Mouse (Mus musculus) embryo, embryonic 10.5 days (tissue): Measurements from ENCODE around the gene Acin1.
"Not testable (repeated sequence)": the region's sequence is repeated elsewhere in the genome, so short reads cannot be mapped to it uniquely, and the experiment has no call there.

Experiments
- DNase-seq: peaks from one replicate; pipeline ENCODE4 v3.0.0-alpha.2; 2015; ENCODE audit warnings: low spot score

The Acin1 gene

DNA sequence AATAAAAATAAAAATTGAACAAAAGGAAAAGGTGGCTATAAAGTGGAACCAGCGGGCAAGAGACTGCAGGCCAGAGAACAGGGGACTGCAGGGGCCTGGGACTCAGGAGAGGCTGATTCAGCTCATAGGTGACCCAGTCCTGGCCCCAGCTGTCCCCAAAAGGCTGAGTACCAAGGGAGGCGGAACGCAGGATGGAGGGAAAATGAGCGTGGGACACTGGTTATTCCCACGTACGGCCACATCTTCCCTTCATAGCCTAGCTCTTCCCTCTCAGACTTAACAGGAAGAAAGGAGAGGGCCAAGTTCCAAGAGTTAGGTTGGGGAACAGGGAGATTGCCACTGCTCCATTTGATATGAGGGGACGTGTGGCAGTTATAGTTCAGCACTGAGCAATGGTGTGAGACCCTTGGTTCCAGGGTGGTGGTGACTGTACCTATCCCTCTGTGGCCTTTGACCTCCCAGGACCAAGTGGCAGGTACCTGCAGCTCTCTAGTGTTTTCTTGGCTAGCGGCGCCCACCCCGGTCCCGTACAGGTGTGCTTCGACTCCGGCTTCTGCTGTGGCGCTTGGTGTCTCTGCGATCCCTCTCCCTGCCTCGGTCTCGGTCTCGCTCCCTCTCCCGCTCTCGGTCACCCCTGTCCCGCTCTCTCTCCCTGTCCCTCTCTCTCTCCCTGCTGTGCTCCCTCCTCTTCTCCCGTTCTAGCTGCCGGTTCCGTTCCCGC, 44.3 kb downstream of the Acin1 start:
- DNase-seq: no peak

DNA sequence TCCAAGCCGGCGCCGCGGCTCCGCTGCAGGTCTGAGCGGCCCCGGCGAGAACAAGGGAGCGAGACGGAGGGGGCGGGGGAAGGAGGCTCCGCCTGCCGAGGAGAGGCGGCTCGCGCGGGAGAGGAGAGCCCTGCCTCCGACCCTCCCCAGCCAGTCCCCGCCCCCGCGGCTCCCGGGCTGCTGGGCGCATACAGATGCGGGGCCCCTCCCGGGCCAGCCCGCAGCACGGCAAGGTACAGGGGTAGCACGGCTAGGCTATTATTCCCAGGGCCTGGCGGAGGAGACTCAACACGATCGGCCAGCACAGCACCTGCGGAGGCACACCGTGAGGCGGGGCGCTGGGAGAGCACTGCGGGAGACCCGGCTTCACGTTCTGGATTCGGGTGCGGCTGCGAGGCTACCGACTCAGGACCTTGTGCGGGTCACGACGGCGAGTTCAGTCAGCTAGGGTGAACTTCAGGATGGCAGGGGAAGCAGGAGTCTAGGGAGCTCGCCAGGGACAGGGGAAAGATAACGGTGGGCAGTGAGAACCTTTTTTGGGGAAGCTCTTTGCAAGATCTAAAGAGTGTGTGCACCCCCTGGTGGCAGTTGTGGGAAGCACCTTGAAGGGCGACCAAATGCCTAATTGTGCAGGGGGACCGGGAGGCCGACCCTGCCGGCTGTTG, 45.3 kb downstream of the Acin1 start, which contains the start of gene Cdh24:
Gene Cdh24, minus strand, starts transcription at position 60 of the 665 bp plus-strand sequence.
- peak; percentile 98 for DNase-seq

DNA sequence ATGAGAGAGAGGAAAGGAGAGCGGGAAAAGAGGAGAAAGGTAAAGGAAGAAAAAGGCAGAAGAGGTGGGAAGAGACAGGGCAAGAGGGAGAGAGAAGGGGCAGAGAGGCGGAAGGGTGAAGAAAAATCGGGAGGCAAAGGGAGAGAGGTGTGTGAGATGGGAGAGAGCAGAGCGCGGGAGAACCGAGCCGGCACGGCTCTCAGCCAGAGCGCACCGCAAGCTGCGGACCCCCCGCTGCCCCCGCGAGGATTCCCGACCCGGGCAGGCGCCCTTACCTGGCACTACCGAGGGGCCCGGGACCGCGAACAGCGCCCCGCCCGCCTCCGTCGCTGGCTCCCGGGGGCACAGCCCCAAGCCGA, 45.8 kb downstream of the Acin1 start, which contains the start of gene Gm17606:
Gene Gm17606, plus strand, starts transcription at position 7 of the 359 bp plus-strand sequence.
- DNase-seq: no peak

DNA sequence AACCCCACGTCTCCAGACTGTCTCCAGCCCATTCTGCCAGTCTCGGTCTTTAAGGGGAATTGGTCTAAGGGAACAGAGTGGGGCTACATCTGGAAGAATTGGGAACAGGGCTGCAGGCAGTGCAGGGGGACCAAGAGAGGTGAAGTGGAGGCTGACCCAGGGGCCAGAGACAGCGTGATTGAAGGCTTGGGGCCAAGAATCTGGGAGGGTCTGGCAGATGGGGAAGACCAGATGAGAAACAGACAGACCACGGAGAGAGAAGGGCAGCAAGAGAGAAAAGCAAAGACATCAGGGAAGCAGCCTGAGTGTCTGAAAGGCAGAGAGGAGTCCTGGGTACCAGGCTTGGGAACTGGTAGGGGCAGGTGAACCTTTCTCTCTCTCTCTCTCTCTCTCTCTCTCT, 46.6 kb downstream of the Acin1 start:
- DNase-seq: peak; percentile 30

DNA sequence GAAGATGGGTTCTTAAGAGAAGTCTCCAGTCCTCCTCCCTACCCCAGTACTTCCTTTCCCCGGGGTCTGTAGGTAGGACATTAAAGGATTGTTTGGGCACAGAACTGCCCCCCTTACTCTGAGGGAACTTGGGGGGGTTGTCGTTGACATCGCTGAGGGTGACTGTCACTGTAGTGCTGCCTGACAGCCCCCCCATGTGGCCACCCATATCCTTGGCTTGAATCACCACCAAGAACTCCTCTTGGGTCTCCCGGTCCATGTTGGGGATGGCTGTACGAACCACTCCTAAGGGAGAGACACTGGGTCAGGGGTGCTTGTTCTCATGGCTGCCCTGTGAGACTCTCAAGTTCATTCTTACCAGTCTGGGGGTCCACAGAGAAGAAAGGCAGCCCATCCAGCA, 48.5 kb downstream of the Acin1 start:
- no peak for DNase-seq

DNA sequence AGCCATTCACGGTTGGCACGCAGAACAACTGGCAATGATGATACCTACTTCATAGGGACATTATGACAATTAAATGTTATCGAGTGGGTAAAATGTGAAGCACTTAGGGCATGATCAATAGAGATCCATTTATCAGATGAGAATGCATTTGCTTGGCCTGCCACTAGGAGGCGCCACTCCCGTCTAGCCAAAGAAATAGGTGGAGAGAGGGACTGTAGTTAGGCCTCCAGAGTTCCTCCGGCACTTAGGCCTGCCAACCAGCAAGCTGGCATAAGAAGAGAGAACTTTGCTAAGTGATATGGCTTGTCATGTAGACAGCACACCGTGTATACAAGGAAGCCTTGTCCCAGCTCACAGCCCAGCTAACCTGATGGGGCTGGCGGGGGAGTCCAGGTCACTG, 49.8 kb downstream of the Acin1 start:
- peak; percentile 70 for DNase-seq

DNA sequence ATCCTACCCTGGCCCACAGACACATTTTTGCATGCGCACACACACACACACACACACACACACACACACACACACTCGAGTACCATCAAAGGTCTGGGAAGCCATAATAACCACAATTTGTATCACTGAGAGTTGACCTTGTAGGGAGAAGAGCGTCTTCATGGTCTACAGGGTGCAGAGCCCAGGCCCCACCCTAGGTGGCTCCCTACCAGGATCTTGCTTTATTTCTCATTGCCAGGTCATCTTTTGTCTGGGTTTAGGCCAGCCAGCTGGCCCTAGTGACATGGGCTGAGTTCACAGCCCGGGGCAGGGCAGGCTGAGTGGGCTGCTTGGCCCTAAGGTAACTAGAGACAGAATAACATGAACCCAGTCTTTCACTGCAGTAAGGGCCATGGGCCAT, 52.5 kb downstream of the Acin1 start:
- DNase-seq: peak; percentile 30

DNA sequence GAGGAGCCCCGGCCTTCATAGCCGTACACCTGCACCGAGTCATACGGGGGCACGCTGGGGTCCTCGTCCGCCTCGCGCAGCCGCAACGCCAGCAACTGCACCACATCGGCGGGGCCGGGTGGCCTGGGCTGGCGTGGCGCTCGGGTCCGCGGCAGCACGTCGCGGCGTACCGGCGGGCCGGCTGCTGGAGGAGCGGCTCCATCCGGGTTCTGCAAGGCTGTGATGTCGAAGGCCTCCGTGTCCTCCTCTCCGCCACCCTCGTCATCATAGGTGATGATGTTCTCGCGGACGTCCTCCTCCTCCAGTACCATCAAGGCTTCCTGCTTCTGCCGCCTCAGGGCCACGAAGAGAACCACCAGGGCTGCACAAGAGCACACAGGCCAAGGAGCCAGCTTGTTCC, 54.5 kb downstream of the Acin1 start:
- DNase-seq: no peak

DNA sequence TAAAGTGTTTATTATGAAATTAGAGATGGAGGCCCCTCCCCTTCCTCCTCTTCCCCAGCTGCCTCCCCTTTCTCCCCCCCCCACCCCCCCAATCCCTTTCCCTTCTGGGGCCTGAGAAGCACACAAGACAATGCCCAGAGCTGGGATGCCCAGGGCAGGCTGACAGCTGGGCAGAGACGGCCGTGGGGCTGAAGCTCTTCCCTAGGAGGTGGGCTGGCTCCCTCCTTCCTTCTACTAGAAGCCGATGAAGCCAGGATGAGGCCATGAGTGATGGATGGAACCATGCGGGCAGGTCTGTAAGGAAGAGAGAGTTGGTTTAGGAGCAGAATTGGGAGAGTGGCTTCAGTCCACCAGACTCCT, 55.5 kb downstream of the Acin1 start:
- no peak for DNase-seq

DNA sequence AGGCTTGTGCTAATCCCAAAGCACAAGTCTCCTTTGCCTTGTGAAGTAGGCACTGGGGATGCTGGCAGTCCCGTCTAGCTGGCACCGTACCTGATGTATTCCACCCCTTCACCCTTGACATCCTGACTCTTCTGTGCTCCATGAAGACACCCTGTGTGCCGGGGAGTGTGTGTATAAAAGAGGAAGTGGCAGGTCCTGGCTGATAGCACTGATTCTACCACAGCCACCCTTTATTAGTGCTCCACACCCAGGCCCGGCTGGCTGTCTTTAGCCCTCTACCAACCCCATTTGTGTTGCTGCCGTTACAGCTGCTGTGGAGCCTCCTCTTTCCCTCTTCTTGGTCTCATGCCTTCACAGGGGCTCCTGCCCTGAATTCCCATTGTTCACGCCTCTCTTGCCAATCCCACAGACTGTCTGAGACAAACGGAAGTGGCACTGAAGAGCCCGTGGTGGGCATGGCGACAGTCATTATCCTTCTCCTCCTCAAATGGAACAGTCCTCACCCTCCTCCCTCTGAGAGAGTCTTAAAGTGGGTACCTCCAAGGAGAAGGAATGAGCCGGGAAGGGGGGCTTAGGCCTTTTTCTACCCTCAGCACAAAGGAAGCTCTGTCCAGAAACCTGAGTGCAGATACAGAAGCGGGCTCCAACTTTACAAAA, 56.0 kb downstream of the Acin1 start:
- DNase-seq: no peak

DNA sequence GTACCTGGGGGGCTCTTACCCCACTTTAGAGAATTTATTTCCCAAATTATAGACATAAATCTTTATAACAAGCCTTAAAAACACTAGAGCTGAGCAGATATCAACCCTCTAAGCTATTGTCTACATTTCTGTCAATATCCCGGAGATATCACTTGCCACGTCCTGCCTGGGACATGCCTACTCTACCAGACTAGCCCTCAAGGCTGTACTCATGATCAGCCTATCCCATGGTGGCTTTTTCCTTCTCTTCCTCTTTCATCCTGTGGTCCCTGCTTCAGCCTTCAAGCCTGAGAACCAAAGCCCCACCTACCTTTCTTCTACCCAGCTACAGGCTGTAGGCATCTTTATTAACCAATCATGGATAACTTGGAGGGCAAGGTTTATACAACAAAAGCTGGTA, 56.9 kb downstream of the Acin1 start:
- no peak for DNase-seq

DNA sequence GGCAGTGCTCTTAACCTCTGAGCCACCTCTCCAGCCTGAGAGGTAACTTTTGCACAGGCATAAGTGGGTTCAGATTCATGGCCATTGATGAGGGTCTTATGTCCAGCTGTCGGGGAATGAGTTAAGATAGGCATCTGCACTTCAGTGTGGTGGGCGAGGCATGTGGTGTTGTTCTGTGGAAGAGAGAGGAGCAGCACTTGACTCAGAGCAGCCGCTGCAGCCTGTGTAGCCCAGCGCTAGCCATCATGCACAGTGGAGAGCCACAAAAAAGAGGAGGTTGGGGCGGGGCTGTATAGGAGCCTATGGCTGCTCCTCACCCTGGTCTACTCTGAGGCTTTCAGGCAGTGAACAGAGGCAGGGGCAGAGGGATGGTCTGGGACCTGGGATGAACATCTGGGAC, 58.6 kb downstream of the Acin1 start:
- DNase-seq: no peak

DNA sequence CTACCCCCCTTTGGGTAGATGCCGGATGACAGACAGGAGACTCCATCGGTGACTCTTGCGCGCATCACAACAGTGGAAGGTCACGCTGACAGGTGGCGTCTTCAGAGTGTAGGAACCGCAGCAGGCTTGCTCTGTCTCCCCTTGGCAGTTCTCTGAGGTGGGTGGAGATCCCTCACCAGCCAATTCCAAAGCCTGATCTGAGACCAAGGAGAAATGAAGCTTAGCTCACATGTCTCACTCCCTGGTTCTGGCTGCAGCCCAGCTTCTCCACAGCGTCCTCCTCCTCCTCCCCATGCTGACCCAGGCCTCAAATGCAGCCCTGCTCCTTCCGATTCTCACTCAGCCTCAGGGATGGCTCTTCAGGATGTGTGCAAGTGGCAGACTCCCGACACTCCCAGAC, 61.8 kb downstream of the Acin1 start:
- DNase-seq: no peak

DNA sequence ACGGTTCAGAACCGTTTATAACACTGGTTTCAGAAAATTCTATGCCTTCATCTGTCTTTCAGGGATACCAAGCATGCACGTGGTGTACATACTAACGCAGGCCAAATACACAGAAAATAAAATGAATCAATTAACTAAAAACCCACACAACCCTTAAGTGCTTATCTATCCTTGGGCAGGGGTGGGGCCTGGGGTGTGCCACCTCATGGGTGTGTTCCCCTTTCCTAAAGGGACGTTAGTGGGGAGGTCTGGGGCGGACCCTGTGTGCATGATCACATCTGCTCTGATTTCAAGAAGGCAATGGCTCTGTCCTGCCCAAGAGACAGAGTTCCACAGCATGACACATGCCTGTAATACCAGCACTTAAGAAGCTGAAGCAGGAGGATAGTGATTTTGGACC, 63.4 kb downstream of the Acin1 start:
- DNase-seq: no peak

DNA sequence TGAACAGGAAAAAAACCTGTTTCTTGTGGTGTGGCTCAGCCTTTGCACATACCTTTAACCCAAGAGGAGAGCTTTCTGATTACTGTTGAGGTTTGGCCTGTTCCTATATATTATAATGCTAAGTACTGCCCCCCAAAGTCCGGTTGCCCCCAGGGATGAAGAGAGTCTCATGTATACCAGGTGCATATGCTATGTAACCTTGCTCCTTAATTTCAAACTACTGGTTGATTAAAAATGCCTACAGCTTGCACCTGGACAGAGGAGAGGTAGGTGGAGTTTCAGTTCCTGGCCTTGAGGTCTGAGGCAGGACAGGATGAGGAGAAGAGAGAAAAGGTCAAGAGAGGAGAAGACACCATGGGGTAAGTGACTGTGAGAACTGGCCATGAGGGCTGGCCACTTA, 65.6 kb downstream of the Acin1 start, which contains the start of gene Psmb11:
Gene Psmb11, plus strand, starts transcription at position 301 of the 400 bp plus-strand sequence.
- no peak for DNase-seq

DNA sequence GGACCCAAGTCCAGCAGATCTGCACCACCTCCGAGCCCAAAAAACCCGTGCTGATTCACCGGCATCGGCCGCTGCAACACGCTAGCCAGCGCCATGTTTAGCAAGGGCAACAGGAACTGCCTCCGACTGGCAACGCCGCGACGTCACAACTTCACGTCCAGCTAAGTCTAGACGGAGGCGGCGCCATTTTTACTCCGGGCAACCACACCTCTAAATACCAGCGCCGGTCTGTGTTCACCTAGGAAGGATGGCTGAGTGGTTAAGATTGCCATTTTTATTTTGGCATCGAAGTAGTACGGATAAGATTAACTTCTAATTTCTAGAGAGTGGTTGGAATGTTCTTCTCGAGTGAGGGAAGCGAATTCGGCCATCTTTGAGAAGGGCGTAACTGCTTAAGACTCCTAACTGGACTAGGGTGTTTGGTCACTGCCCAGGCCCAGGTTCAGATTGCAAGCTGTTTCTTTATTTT, 68.8 kb downstream of the Acin1 start, which contains the start of gene Psmb5:
Gene Psmb5, minus strand, starts transcription at position 126 of the 469 bp plus-strand sequence.
- peak; percentile 95 for DNase-seq

DNA sequence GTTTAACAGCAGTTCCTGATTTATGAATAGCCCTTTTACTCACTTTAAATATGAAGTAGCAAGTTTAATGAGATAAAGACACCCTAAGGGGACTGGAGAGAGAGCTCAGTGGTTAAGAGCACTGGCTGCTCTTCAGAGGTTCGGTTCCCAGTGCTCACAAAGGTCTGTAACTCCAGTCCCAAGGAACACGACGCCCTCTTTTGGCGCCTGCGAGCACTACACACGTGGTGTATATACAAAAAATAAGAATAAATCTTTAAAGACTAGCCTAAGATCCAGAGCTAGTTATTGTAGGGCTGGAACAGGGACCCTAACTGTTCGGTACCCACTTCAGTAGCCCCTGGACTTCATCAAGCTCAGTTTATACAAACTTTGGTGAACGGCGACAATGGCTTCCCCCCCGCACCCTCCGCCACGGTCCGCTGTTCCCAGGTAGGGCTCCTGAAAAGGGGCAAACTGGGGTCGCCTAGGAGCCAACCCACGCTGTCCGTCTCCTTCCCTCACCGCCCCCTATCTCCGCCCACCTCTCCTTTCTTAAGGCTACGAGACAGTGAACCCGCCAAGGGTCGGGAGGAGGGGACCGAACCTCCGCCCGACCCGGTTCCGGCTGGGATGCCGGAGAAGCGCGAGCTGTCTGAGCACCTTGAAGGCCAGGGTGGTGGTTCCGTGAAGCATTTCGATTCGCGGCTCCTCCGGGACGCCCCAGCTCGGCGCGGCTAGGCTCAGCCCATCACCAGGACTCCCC, 69.4 kb downstream of the Acin1 start:
- peak; percentile 47 for DNase-seq

DNA sequence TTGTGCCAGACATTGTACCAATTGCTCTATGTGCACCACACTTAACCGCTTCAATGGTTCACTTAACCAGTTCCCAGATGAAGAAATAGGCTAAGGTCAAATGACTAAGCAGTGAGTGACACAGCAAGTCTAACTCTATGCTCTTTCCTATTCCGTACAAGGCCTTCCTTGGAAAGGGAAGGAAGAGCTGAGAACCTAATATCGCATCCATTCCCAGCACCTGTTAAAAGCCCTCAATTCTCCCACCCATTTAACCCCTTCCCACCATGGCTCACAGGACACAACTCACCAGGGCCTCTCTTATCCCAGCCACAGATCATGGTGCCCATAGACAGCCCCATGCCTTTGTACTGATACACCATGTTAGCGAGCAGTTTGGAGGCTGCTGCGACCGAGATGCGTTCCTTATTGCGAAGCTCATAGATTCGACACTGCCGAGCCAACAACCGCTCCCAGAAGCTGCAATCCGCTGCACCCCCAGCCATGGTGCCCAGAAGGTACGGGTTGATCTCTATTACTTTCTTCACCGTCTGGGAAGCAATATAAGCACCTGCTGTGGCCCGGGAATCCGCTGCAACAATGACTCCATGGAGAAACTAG, 70.4 kb downstream of the Acin1 start:
- no peak for DNase-seq

DNA sequence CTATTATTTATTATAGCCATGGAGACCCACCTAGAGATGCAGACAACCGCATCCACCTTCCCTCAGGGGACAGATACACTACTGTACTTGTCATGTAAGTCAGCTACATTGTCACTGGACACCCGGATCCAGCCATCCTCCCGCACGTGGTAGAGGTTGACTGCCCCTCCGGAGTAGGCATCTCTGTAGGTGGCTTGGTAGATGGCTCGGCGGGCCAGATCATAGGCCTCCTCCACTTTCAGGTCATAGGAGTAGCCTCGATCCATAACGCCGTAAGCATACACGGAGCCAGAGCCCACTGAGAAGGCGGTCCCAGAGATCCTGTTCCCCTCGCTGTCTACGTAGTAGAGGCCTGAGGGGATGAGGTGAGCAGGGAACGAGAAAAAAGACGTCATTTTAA, 72.6 kb downstream of the Acin1 start:
- not testable (repeated sequence) for DNase-seq

DNA sequence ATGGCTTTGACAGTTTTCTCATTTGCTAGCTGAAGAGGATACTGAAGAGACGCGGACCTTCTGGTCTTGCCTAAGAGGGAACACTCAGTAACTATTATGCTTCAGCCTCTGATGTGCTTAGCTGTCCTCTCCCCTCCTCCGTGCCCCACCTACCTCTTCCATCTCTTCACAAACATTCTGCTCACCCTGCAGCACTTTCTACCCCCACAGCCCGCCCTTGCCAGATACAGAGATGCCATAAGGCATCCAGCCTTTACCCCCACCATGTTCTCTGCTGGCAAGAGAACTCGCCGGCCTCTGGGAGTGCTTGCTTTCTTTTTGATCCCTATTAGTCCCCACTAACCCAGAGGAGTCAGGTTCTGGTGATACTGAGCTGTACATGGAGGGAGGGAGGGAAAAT, 76.1 kb downstream of the Acin1 start:
- DNase-seq: no peak

DNA sequence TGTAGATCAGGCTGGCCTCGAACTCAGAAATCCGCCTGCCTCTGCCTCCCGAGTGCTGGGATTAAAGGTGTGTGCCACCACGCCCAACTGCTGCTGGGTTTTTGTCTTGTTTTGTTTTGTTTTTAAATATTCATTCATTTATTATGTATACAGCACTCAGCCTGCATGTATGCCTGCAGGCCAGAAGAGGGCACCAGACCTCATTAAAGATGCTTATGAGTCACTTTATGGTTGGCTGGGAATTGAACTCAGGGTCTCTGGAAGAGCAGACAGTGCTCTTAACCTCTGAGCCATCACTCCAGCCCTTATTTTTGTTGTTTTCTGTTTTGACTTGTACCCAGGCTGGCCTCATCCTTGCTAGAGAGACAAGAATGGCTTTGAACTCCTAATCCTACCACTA, 76.8 kb downstream of the Acin1 start:
- DNase-seq: peak; percentile 61

DNA sequence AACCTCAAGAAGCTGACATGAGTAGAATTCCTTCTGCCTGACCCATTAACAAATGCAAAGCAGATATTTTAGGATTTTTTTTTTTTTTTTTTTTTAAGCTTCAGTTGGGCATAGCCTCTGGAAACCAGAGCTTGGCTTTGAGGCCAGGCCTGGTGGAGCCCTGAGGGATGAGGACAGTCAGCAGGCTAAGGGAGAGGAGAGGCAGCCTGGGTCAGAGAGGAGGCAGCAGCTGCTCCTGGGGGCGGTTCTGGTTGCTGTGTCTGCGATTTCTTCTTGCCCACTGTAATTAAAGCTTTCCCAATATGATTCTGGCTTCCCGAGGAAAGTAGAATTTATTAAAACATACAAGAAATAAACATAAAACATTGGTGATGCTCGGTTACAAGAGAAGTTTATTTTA, 77.5 kb downstream of the Acin1 start:
- DNase-seq: no peak
